Mouse (Mus musculus): Measurements from ENCODE around the gene Gckr.

Gene Gckr

GRCm38 (mm10) chr5:31294964-31295605, 2.2 kb upstream of the Gckr start:
- in situ Hi-C loops (cut with MseI, MboI), result no loop called here

- in situ Hi-C loops (cut with MseI, MboI), result no loop called here
Observed at GRCm38 (mm10) chr5:31295606-31296141, 1.6 kb upstream of the Gckr start, which contains the start of gene Fndc4. Fndc4 (minus strand) TSS chr5:31296080.

- in situ Hi-C loops (cut with MseI, MboI), result no loop called here
Observed at GRCm38 (mm10) chr5:31297981-31298380, 738 bp downstream of the Gckr start.

- in situ Hi-C loops (cut with MseI, MboI), result no loop called here
Observed at GRCm38 (mm10) chr5:31298486-31298885, 1.2 kb downstream of the Gckr start.

GRCm38 (mm10) chr5:31301866-31302265, 4.6 kb downstream of the Gckr start:
- in situ Hi-C loops (cut with MseI, MboI), result no loop called here

GRCm38 (mm10) chr5:31303093-31303492, 5.8 kb downstream of the Gckr start:
- in situ Hi-C loops (cut with MseI, MboI), result no loop called here

GRCm38 (mm10) chr5:31312806-31313205, 15.6 kb downstream of the Gckr start:
- in situ Hi-C loops (cut with MseI, MboI), result no loop called here

- in situ Hi-C loops (cut with MseI, MboI), result loop anchor here in 1 of 2 experiments (10.0 kb wide), 1 partner anchor 108 kb away; no protein-coding TSS in a partner anchor
Observed at GRCm38 (mm10) chr5:31322776-31323175, 25.5 kb downstream of the Gckr start.

GRCm38 (mm10) chr5:31324085-31324484, 26.8 kb downstream of the Gckr start:
- in situ Hi-C loops (cut with MseI, MboI), result loop anchor here in 1 of 2 experiments (10.0 kb wide), 1 partner anchor 109 kb away; no protein-coding TSS in a partner anchor

GRCm38 (mm10) chr5:31326850-31327249, 29.6 kb downstream of the Gckr start:
- in situ Hi-C loops (cut with MseI, MboI), result loop anchor here in 1 of 2 experiments (10.0 kb wide), 1 partner anchor 112 kb away; no protein-coding TSS in a partner anchor

- in situ Hi-C loops (cut with MseI, MboI), result loop anchor here in 1 of 2 experiments (10.0 kb wide), 1 partner anchor 113 kb away; no protein-coding TSS in a partner anchor
Observed at GRCm38 (mm10) chr5:31328255-31328654, 31.0 kb downstream of the Gckr start.

- in situ Hi-C loops (cut with MseI, MboI), result loop anchor here (10.0 kb wide), 1 partner anchor 1313 kb away; no protein-coding TSS in a partner anchor
Observed at GRCm38 (mm10) chr5:31357586-31357985, 60.3 kb downstream of the Gckr start.

- in situ Hi-C loops (cut with MseI, MboI), result no loop called here
Observed at GRCm38 (mm10) chr5:31360955-31361354, 63.7 kb downstream of the Gckr start.
